Mouse (Mus musculus) large intestine, adult 2 months (tissue): Measurements from ENCODE around the gene Gm44790. TPM values are rescaled to one million over a fixed set of nuclear protein-coding genes. Genes with fewer than 3 reads are reported as not detected.
A peak's percentile ranks its signal among the peaks of the same experiment; 100 is the strongest.

Source experiments
- DNase-seq: peaks from one replicate; pipeline ENCODE4 v3.0.0-alpha.2; 2012; ENCODE audit warnings: low read depth, low spot score
- WGBS: fragments of 180-500 bp; shearing (Covaris S2); methylation state at CpG from one replicate; pipeline ENCODE4 v1.1.7; 2018; 5-methylcytosine and 5-hydroxymethylcytosine counted together
- polyA plus RNA-seq: library from polyadenylated mRNA; depleted of rRNA; stranded (reverse); fragments of >200 nt; gene quantifications from 2 replicates; pipeline ENCODE4 v1.2.3, GENCODE M21; 2012

Gm44790 gene
- polyA plus RNA-seq, 1 experiment, result 3.2 TPM

- DNase-seq, result no peak
- WGBS, result 41% methylated on average over 12 of the region's 12 CpGs
These were observed 23.5 kb upstream of the Gm44790 start for GRCm38 (mm10) chr6:86402681-86403607.

- WGBS, result under 1% methylated on average over 15 of the region's 15 CpGs
- DNase-seq, result no peak
These were observed 22.7 kb upstream of the Gm44790 start for GRCm38 (mm10) chr6:86403728-86404099.

DNA sequence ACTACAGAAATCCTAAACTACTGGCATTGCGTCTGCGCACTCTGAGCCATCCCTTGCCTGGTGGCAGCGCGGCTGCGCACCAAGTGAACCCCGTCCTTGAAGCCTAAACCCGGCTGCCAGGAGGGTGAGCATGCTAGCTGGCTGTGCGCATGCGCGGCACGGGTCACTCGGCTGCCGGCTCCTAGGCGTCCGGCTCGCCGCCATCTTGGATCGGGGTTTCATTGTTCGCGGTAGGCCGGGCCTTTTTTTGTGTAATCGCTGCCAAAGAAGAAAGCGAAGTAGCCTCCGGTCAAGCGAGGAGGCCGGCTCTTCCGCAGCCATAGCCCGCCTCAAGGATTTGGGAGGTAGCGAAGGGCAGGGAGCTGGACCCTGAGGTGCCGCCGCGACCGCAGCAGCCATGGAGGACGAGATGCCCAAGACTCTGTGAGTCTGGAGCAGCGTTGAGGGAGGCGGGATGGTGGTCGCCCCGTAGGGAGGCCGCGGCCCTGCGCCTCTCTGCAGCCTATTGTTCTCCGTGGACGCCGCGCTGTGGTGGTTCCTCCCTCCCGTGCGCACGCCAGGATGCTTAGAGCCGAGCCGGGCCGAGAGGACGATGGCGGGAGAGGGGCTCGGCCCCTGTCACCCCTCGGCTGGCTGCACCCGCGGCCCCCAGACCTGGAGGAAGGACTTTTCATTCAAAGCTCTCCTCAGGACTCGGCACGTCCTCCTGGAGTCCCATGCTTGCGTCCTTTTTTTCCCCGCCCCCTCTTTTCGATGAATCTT, 22.2 kb upstream of the Gm44790 start, which contains the start of gene Tia1:
Gene Tia1 (plus strand): TSS at position 120 of the 762 bp plus-strand sequence.
- peak; percentile 85 for DNase-seq
- under 1% methylated on average over 62 of the region's 62 CpGs for WGBS

DNA sequence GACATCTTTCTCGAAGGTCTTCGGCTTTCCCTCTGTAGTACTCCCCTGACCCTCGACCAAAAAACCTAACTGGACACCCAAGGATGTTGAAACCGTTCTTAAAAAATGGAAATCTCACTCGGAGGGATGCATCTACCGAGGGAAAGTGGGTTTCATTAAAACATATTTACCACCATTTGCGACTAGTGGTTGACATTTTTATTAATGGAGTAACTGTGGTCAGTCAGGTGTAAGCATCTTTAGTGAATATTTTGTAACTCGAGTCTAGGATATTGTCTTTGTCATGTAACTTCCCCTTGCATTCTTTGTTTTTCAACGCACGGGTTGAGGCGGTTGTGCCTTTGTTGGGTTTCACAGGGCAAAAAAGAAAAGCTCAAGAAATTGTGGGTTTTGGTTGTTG, 21.5 kb upstream of the Gm44790 start:
- WGBS, result under 1% methylated on average over 11 of the region's 11 CpGs
- no peak for DNase-seq

GRCm38 (mm10) chr6:86406306-86406705, 20.2 kb upstream of the Gm44790 start:
- no peak for DNase-seq

DNA sequence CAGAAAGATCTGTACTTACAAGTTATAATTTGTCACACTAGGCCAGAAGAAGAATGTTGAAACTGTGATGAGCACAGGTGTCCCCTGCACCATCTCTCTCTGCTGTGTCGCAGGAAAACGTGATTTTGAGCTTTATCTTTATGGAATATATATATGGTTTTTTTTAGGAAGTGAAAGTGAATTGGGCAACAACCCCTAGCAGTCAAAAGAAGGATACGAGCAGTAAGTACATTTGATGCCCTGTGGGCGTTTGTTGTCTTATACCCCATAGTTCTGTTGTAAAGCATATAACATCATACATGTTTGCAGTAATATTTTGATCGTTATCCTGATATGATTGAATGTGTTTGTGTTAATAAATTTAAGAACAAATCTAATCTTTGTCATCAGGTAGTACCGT, 7.7 kb upstream of the Gm44790 start:
- DNase-seq, result no peak
- 87% methylated on average over 6 of the region's 6 CpGs for WGBS

DNA sequence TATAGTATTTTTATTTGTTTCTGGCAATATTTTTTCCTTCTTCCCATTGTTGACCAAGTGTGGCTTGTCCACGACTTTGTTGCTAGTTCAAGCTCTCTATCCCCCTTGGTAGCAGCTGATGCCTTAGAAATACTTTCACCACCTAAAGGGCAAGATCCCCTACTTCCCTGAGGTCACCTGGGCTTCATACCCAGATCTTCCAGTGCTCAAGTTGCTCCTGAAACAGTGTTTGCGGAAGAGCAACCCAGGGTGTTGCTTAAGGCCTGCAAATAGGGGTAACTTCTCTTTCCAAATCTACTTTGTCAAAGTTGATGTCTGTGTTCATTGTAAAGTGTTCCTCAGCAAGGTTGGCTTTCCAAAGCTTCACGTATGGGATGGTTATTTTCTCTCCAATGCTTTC, 7.2 kb upstream of the Gm44790 start:
- WGBS, result 89% methylated on average over 3 of the region's 3 CpGs
- no peak for DNase-seq

DNA sequence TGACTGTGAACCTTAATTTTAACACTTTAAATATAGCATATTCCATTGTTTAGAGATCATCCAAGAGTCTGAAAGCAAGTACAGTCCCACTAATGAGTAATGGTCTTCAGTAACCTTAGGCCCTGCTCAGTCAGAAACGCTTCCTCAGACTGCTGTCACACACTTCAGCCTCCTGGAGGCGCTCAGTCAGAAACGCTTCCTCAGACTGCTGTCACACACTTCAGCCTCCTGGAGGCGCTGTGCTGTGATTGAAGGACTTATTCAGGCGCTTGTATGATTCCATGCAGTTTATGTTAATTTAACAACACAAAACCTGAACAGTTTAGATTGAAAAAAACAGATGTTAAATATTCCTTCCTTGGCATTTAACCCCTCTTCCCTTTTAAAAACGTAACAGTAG, 6.0 kb upstream of the Gm44790 start:
- no peak for DNase-seq
- WGBS, result 82% methylated on average over 6 of the region's 6 CpGs

DNA sequence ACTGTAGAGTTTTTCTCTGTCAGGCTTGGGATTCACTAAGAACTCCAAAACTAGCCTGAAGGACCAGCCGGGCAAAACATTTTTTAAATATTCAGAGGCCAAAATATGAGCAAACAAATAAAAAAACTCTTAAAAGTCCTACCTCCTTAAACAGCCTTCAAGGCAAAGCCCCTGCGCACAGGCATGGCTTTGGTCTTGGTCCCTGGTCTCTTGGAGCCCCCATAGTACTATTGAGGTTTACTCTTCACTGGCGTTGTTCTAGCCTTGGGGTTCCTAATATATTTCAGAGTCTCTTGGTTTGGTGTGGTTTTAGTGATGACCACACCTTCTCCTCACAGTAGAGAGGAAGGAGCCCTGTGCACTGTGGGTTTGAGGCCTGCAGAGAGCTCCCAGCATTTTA, 5.1 kb downstream of the Gm44790 start:
- 90% methylated on average over 3 of the region's 3 CpGs for WGBS
- no peak for DNase-seq

DNA sequence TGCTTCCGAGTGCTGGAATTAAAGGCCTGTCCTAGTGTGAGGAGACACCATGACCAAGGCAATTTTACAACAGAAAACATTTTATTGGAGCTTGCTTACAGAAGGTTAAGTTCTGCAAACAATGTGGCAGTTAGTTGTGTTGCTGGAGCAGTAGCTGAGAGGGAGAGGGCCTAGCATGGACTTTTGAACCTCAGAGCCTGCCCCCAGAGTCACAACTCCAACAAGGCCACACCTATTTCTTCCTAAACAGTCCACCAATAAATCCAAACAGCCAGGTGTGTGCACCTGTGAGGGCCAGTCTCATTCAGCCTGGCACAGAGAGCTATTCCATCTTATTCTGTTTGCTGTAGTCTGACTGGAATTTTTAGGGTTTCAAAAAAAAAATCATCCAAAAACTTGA, 7.2 kb downstream of the Gm44790 start:
- WGBS, result 36% methylated on average over 1 of the region's 1 CpGs
- peak; percentile 76 for DNase-seq

GRCm38 (mm10) chr6:86437711-86438110, 11.3 kb downstream of the Gm44790 start:
- 2% methylated on average over 14 of the region's 14 CpGs for WGBS
- no peak for DNase-seq

DNA sequence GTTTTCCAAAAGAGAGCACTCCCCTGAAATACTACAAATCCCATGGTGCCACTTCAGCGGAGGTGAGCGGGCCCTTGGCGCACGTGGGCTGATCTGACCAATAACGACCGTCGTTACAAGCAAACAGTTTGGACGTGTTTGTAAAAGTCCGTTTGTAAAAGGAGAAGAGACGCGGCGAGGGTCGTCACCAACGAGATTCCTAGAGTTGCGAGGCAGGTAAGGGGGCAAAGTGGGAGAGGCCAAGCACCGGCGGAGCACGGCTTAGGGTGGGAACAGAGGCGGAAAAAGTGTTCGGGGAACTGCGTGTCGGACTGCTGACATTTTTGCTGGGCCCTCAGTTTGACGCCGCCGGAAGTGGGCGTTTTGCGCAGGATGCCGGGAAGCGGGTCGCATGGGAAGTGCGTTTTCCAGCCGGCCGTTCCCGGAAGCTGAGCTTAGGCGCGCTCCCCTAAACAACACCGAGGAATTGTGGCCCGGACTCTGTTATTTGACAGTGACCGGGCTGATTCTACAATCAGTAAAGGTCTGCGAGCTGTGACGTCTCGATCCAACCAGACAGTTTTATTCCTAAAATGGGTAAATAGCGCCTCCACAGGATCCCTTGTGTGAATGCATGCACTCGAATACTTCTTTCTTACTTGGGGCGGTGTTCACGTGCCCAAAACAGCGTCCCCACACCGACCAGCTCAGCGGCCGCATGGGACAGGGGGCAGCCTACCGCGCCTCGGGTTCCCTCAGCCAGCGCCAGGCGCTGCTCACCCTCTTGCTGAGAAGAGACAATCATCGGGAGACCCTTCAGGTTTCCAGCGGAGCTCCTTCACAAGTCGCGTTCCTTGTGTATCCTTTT, 12.0 kb downstream of the Gm44790 start, which contains the start of gene C87436:
Gene C87436 (plus strand): TSS at position 103 of the 847 bp plus-strand sequence.
- under 1% methylated on average over 59 of the region's 59 CpGs for WGBS
- DNase-seq, result peak; percentile 94

- WGBS, result 2% methylated on average over 13 of the region's 13 CpGs
- no peak for DNase-seq
These were observed 12.7 kb downstream of the Gm44790 start for GRCm38 (mm10) chr6:86439119-86439496.

- WGBS, result 80% methylated on average over 1 of the region's 1 CpGs
- DNase-seq, result no peak
These were observed 13.1 kb downstream of the Gm44790 start for GRCm38 (mm10) chr6:86439531-86439930.

DNA sequence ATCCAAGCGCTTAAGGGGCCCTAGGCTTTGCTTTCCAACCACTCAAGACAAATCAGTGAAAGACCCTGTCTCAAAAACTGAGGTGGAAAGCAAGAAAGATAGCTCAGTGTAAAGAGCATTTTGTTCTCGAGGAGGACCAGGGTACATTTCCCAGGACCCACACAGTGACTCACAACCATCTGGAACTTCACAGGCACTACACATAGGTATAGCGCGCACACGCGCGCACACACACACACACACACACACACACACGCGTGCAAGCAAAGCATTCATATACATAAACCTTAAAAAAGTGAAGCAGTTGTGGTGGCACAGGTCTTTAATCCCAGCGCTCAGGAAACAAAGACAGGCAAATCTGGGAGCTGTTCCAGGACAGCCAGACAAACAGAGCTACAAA, 15.1 kb downstream of the Gm44790 start:
- no peak for DNase-seq
- WGBS, result 95% methylated on average over 10 of the region's 10 CpGs

DNA sequence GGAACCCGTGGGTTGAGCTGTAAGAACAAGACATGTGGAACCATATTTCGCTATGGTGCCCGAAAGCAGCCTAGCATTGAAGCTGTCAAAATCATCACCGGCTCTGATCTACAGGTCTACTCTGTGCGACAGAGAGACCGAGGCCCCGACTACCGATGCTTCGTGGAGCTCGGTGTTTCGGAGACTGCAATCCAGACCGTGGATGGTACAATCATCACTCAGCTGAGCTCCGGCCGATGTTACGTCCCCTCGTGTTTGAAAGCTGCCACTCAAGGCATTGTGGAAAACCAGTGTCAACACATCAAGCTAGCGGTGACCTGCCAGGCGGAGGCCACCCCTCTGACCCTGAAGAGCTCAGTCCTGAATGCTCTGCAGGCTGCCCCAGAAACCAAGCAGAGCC, 19.1 kb downstream of the Gm44790 start:
- 94% methylated on average over 18 of the region's 18 CpGs for WGBS
- no peak for DNase-seq

- DNase-seq, result no peak
- WGBS, result 76% methylated on average over 1 of the region's 1 CpGs
These were observed 20.6 kb downstream of the Gm44790 start for GRCm38 (mm10) chr6:86446927-86447568.

- WGBS, result 89% methylated on average over 3 of the region's 3 CpGs
- DNase-seq, result no peak
These were observed 30.3 kb downstream of the Gm44790 start for GRCm38 (mm10) chr6:86456727-86457126.

GRCm38 (mm10) chr6:86463079-86463478, 36.6 kb downstream of the Gm44790 start:
- no peak for DNase-seq
- 92% methylated on average over 3 of the region's 3 CpGs for WGBS
